Mouse (Mus musculus) cerebellum, adult 9-11 months (tissue): Measurements from ENCODE around the gene Cfap54.
A peak's percentile ranks its signal among the peaks of the same experiment; 100 is the strongest.

Experiments
- DNase-seq: peaks from one replicate; pipeline ENCODE4 v3.0.0; 2022

Cfap54 gene

DNA sequence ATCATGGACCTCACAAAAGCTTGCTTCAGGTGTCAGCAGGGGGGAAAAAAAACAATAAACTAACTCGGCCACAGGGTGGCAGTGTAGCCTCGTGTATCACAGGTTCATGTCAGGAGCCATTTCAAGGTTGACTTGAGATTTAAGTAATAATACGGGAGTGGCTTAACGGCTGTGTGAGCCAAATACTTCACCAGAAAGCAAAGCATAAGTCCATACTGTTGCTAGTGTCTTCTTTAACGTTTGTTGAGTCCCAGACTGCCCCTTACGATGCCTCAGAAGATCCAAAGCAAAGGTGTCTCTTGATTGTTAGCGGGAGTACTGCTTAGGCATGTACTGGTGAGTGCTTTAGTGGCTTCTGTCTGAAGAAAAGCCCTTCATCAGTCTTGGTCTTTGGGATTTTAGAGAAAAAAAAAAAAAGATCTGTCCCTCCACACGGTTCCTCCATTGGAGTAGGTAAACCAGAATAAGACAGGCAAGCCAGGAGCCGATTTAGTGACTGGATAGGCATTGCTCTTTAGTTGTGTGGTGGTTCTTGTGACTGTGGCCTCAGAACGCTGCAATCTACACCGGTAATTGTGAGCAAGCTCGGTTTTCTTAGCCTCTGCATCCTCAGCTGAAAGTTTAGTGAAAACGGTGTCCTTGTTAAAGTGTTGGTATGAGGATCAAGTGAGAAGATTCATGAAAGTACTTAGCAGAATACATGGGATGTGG, 30.2 kb downstream of the Cfap54 start:
- DNase-seq, result peak; percentile 58

DNA sequence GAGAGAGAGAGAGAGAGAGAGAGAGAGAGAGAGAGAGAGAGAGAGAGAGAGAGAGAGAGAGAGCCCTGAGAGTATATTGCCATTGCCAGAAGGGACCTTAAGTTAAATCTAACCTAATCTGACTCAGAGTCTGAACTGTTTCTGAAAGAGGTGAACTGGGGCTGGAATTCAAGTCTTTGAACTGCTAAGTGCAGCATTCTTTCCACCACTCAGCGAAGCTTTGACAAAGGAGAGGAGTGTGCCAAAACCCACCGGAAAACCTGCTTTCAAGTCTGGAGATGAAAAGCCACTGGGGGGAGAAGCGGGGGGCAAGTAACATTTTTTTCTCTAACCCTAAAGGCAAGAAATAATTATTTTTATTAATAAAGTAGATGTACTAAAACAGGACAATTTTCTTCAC, 30.8 kb downstream of the Cfap54 start:
- DNase-seq, result no peak

DNA sequence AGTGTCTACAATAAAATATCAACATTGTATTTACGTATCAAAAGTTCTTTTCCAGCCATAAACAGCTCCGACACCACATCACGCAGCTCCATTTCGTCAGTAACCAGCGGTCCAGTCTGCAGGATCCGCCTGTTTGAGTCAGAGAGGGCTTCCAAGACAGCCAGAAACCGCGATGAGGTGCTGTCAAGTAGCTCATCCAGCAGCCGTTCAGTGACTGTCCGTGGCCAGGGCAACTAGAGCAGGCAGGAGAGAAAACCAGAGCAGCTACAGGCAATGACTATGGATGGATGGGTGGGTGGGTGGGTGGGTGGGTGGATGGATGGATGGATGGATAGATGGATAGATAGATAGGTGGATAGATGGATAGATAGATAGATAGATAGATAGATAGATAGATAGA, 38.2 kb downstream of the Cfap54 start:
- DNase-seq, result no peak

DNA sequence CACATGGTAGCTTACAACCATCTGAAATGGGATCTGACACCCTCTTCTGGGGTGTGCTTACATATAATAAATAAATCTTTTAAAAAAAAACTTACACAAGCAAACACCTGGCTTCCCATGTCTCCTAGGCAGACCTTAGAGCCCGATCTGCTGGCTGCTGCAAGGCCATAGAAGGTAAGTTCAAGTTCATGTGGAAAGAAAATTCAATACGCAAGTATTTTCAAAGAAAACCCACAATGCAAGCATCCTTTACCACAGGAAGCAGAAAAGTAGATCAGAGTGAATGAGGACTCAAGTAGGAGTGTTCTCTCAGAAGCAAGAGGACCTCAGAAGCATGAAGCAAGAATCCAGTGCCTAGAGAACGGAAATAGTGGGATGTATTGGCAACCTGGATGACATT, 39.6 kb downstream of the Cfap54 start:
- DNase-seq, result no peak

DNA sequence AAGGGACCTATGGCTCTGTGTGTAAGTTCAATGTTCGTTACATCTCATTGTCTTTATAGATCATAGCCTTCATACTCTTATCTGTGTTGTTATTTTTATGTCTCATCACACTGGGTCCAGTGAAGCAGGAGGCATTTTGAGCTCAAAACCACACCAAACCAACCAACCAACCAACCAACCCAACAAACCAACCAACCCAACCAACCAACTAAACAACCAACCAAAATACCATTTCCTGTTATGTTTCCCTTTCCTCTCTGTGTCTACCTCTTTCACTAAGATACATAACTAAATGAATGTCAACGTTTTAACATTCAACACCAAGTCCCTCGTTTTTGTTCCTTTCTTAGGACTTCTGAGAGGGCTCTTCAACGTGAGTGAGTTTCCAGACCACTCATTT, 40.0 kb downstream of the Cfap54 start:
- no peak for DNase-seq

DNA sequence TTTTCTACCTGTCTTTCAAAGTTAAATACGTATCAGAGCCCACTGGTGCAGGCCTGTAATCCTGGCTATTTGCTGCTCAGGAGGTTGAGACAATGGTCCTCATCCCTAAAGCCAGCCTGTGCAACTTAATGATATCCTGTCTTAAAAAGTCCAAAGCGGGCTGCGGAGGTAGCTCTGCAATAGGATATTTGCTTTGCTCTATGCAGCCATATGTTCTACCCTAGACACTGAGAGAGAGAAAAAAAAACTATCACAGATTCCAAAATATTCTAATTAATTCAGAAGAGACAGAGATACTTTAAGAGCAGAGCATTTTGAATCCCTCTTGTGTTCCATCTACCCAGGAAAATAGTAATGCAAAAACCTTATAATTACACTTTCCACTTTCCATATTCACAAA, 44.9 kb downstream of the Cfap54 start:
- DNase-seq, result no peak

DNA sequence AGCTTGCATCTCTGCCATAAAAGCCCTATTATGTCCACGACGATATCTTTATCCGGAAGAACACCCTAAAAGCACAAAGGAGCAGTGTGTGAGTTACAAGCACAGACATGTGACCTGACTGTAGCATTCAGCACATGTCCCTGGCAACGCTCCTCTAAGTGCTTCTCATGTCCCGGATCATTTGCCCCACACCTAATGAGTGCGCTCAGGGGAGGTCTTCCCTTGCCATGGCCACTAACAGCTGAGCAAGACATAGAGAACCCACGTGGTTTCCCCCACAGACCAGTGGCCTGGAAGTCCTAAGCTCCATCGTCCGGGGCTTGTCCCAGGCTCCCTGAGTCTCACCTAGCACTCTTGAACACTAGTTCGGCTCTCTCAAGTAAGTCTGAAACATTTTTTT, 45.9 kb downstream of the Cfap54 start:
- no peak for DNase-seq

DNA sequence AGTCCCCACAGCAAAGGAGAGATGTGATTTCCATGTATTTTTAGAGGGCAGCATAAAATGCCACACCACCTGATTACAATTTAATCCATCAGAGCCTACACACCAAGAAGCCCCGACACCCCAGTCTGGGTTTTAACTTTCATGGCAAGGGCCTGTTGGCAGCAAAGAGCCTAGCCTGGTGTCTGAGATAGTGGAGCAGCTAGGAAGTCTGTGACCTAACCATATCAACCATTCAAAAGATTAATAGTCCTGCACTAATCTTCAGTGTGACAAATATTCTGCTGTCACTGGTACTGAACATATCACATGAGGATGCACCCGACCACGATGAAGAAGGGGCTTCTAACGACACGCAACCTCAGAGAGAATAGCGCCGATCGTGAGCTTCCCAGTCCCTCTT, 58.1 kb downstream of the Cfap54 start:
- DNase-seq, result no peak

DNA sequence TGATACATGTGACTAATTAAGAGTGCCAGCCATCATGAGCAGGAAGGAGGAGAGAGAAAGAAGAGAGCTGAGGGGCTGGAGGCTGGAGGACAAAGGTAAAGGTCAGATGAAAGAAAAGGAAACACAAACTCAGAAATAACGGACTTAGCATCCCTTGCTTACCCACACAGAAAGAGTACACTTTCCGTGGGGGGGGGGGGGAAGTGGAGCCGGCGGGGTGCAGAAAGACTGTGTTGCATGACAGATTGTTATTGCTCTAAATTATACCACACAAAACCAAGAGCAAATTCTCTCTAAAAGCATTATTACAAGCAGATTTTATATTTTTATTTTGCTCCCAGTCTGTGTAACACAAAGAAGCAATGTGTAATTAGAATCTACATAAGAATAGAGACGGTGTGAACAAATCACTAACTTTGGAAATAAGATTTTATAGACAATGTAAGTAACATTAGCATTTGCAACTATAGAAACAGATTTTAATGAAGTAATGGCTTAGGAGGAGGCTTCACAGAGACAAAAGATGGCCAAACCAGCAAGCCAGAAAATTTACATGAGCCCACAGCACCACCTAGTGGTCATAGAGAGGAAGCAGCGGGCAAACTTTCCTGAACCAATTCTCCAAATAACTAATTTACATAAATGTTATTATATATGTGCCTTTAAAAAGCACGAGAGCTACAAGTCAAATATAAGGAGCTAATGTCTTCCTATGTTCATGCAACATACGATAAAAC, 67.2 kb downstream of the Cfap54 start:
- DNase-seq, result peak; percentile 21

DNA sequence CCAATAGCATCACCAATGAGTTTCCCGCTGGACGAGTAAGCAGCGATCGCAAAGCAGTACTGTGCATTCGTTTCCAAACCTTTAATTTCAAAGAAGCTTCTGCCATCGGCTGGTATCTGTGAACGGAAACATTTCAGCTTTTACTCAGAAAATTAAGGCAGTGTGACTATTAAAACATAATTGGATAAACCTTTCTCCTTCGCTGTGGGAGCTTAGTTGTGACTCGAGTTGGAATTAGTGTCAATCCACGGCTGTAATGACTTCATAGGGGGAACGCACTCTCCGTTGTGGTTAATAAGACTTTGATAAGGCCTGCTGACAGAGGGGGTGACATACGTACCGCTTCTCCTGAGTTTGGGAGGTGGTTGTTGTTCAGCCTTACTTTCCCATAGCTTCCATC, 70.3 kb downstream of the Cfap54 start:
- DNase-seq, result no peak

DNA sequence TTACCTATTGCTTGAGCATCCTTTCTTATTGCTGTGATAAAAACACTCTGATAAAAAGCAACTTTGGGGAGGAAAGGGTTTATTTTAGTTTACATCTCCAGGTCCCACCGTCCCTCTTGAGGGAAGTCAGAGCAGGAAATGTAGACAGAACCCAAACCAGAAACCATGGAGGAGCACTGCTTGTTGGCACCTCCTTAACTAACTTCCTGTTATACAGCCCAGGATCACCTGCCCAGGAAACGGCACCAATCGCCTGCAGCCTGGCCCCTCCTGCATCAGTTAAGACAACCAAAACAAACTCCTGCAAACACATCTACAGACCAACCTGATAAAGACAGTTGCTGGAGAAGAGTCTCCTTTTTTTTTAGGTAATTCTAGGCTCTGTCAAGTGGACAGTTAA, 74.4 kb downstream of the Cfap54 start:
- DNase-seq, result no peak

DNA sequence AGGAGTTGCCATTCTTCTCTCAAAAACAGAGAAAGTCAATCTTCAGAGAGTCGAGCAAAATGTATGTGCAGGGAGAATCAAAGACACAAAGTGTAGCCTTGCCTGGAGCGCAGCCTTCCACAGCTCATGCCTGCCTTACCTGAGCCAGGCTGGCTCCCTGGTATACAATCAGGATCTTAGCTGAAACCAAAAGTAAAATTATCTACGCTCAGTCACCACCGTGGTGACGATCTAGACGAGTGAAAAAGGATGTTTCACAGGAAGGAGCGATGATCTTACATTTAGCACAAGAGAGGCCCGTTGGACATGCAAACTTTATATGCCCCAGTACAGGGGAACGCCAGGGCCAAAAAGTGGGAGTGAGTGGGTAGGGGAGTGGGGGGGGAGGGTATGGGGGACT, 75.0 kb downstream of the Cfap54 start:
- DNase-seq, result no peak

DNA sequence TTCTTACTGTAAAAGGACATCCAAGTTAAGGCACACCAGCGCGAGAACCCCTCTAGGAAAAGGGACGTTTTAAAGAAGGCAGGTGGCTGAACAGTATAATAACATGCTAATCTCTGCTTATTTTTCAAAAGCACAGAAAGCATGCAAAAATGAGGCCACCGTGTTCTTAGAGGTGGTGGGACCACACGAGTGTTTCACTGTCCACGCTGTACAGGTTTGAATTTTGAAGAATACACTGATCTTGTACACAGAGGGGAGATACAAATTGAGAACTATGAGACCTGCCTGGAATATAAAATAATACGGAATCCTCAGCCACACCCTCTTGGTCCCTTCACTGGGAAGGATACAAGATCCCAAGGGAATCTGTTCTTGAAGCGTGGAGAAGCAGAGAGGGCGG, 82.9 kb downstream of the Cfap54 start:
- no peak for DNase-seq

DNA sequence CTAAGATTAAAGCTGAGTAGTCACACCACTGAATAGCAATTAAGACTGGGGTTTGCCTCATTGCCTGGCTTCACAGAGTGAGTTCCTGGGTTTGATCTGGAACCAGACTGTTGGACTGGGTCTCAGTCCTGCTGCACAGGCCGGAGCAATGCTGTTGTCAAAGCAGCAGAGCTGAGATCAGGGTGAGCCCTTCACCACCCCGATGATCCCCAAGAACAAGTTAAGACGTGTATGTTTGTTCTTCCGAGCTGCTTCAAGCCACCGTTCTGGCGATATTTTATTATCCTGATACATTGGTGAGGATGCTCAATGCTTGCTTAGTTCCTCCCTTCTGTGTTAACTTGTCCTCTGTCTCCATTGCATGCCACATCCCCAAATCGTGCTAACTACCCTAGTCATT, 86.2 kb downstream of the Cfap54 start:
- no peak for DNase-seq

DNA sequence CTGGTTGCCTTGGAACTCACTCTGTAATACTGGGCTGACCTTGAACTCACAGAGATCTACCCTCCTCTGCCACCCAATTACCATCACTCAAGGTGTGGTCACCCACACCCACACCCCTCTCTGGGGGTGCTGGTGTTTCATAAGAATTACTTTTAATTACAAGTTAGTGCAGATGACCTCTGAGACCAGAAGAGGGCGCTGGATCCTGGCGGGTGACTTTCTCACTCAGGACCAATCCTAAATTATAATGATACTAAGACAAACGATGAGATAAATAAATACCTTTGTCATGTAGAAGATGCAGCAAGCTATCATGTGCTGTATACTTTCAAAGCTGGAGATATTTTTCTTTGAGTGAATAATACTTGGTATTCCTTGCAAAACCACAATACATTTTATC, 87.1 kb downstream of the Cfap54 start:
- DNase-seq, result no peak

DNA sequence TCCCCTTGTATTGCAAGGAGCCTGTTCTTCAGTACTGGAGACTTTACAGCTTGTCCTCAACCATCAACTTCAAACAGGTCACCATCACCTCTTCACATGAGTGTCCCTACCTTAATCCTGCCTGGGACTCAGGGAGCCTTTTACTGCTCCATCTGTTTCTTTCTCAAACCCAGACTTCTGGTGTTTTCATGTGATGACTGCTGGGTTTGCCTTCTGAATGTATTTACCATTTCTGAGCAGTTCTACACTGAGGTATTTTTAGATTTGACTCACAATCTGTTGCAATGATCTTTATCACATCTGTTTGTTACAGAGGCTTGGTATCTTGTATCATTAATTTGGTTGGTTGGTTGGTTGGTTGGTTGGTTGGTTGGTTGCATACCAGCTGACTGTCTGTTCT, 88.9 kb downstream of the Cfap54 start:
- DNase-seq, result no peak

DNA sequence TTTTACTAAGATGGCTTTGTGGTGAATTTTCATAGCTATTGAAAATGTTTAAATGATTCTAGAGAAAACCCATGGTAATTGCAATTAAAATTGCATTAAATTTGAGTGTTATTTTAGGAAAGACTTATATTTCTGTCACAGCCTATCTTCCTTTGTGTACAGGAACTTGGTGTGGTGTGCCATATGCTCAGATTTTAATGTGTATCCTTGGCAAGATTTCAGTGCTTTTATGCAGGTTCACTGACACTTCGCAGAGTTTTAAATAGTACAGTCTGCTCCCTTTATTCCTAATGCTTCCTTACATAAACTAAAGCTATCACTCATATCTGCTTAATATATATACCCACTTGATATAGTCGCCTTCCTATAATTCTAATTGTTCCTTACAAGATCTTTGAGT, 90.8 kb downstream of the Cfap54 start:
- no peak for DNase-seq

DNA sequence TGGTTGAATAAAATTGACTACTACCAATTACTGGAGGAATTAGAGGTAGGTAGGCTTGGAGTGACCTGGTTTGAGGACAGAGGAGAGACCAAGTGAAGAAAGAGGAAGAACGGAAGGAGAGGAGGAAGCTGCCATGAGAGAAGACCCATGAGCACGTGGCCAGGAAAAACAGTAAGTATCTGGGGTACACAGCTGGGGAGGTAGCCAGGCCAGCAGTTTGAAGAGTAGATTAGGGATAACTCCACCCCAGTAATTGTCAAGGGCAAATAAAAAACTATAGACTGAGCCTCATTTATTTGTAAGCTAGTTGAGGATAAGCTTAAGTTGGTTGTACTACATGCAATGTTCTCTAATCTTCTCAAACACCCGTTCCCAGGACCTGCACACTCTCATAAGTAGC, 116.3 kb downstream of the Cfap54 start:
- DNase-seq, result no peak

DNA sequence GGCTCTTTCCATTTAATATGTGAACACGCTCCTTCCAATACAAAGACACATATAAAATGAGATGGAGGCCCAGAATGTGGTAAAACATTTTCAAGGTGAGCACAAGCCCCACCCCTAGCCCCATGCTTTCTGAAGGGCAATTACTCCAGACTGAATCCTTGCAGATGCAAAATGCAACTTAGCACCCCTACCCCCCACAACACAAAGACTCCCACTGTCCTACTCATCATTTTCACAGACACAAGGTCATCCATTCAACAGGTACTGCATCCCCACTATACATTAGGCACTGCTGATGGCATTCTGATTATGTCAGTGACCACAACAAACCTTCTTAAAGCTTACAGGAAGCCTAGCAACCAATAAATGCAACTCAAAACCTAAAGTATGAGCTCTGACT, 131.4 kb downstream of the Cfap54 start:
- no peak for DNase-seq

DNA sequence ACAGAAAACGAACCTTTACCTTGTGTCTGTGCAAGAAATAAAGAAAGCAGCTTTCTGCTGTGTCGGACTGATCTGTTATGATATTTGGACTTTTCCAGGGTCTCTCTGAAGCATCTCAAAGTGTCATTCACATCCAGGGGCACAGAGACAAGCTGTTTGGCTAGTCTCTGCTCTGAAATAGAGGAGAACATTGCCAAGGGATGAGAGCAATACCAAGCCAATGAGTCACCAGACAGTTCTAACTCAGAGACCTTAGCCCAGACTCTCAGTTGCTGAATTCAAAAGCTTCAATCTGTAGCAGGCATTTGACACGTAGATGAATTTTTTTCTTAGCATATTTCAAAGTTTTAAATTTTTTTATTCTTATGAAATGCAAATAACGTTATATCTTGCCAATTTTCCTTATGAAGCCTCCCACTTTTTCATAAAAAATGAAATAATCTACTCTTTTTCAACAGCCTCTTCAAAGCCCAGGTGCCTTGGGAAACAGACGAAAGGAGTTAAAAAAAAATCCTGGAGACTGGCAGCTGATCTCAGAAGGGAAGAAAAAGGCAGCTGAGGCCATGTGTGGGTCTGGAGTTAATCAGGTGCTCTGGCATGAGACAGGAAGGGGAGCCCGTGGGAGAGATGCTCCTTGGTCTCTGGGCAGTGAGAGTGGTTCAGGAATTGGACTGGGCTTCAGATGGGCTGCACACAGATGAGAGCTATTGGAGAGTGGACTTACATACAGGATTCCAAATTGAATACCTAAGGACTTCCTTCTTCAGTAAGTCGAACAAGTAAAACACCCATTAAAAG, 138.4 kb downstream of the Cfap54 start:
- no peak for DNase-seq

DNA sequence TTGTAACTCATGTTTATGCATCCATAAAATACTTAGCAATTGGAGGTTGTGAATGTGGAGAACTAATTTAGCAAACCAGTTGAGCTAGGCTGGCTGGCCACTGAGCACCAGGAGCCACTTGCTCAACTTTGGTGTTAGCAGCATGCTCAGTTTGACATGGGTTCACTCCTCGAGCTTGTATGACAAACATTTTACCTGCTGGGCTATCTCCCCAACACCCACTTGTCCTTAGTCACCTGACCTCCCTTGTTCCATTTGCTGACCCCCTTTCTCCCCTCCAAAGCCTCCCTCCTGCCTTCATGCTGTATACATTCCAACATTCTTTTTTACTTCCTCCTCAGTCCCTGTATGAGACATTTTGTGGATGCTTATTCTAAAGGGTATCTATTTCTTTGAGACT, 139.8 kb downstream of the Cfap54 start:
- no peak for DNase-seq

DNA sequence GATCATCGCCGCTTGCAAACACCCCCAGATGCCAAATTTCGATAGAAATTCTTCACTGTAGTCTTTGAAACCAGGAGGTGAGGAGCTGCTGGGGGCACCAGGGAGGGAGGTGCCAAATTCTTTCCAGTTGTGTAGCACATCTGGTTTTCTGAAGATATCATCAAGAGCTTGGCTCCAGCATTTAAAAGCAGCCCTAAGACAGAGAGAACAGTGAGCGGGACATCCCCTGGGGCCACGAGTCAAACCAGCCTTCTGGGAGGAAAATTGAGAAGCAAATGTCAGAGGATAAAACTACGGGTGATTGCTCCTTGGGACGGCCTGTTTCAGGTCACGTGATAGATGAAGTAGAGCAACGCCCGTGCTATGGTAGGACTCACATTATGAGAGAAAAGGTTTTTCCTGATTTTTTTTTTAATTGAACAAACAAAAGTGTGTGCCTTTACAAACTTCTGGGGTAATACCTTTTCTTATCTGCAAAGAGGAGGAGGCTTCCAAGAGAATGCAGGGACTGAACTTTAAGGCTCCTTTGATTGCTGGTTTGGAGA, 143.6 kb downstream of the Cfap54 start:
- no peak for DNase-seq

DNA sequence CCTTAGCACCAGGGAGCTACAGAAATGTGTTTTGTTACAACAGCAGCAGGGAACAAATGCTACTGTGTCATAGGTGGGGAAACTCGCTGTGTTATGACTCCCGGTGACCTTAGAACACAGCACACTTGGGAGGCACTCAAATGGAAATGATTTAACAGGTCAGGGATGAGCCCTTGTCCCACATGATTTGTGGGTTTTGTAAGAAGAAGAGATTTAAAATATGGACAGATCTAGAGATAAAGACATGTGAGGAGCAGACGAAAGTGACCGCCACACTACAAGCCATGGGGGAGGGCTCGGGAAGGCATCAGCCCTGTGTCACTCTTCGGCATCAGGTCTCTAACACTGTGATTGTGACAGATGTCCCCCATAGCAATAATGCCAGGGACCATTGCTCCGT, 144.3 kb downstream of the Cfap54 start:
- DNase-seq, result no peak

DNA sequence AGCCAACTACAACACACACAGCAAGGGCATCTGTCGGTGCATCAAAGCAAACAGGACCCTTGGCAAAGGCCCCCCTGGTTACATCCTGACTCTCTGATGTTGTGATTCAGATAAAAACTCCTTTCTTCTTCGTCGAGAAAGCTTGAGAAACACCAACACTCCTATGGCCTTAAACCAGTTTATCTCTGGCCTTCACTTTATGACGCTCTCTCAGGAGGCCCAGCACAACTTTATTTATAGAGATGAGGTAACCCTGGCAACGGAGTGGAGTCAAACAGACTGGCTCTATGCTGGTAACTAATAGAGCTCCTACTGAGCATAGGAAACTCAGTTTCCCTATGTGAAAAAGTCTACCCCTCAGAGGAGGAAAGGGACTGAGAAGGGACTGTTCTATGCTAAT, 146.9 kb downstream of the Cfap54 start:
- no peak for DNase-seq
